Mouse (Mus musculus): ENCODE data around the gene Wfikkn1.

GRCm38 (mm10) chr17:25835816-25836215 is 44.8 kb downstream of the Wfikkn1 start:
- no peak for TF ChIP-seq CTCF (IDR thresholded peaks at IDR 0.05; ENCODE audit: extremely low read depth, insufficient read depth, low read length)
- no peak for TF ChIP-seq POLR2A (IDR thresholded peaks at IDR 0.05; ENCODE audit: extremely low read depth, insufficient read depth, low read length)

Data from cortical plate, adult 2 months (tissue).